Mouse (Mus musculus) CH12.LX (cell line): ENCODE data around the gene Gm20458.

Experiments
- CHD1 ChIP-seq: IDR thresholded peaks from 2 replicates; pipeline ENCODE4 v1.6.1; 2012; ENCODE audit warnings: low read depth, low read length, improper control_type of control experiment, inconsistent platforms
- CTCF ChIP-seq, 2 experiments: IDR thresholded peaks in 1 of 2; conservative IDR thresholded peaks in 1 of 2; 2 replicates each; pipeline ENCODE4 v1.5.1; 2011 to 2012; ENCODE audit warnings: low read depth in 2 of 2, low read length in 2 of 2, improper control_type of control experiment in 1 of 2, inconsistent platforms in 1 of 2, mild to moderate bottlenecking in 1 of 2, moderate library complexity in 1 of 2
- EP300 ChIP-seq: IDR thresholded peaks from 2 replicates; pipeline ENCODE4 v1.6.1; 2011; ENCODE audit warnings: low read length, improper control_type of control experiment
- MYC ChIP-seq: IDR thresholded peaks from 2 replicates; pipeline ENCODE4 v1.6.1; 2011; ENCODE audit warnings: low read depth, mild to moderate bottlenecking, improper control_type of control experiment, low read length
- NELFE ChIP-seq: IDR thresholded peaks from 2 replicates; pipeline ENCODE4 v1.6.1; 2011; ENCODE audit warnings: low read depth, low read length, improper control_type of control experiment
- NRF1 ChIP-seq: IDR thresholded peaks from 2 replicates; pipeline ENCODE4 v1.6.1; 2014; ENCODE audit warnings: low read depth, mild to moderate bottlenecking, inconsistent platforms, low read length, improper control_type of control experiment, moderate library complexity
- ZMIZ1 ChIP-seq: IDR thresholded peaks from 2 replicates; pipeline ENCODE4 v1.6.1; 2012; ENCODE audit warnings: low read depth, mild to moderate bottlenecking, inconsistent platforms, low read length, improper control_type of control experiment
- ZNF384 ChIP-seq: IDR thresholded peaks from 2 replicates; pipeline ENCODE4 v1.6.1; 2012; ENCODE audit warnings: low read depth, low read length, improper control_type of control experiment, inconsistent platforms

- no peak for TF ChIP-seq EP300
- no peak for TF ChIP-seq CHD1
- TF ChIP-seq CTCF (conservative IDR thresholded peaks at IDR 0.05 in 1 of 2, IDR thresholded peaks at IDR 0.05 in 1 of 2; ENCODE audit: low read depth in 2 of 2, low read length in 2 of 2) = no peak
- no peak for TF ChIP-seq ZNF384
- TF ChIP-seq NELFE = no peak
- no peak for TF ChIP-seq MYC
- TF ChIP-seq NRF1 = no peak
- TF ChIP-seq ZMIZ1 = no peak
Observed at GRCm38 (mm10) chr2:164426952-164427351, 33.8 kb upstream of the Gm20458 start.
